Mouse (Mus musculus): ENCODE measurements around the gene Chmp6. TPM values are rescaled to one million over a fixed set of nuclear protein-coding genes. Genes with fewer than 3 reads are reported as not detected.

Chmp6 gene
- 113 and 116 TPM in 2 replicates for polyA plus RNA-seq (2015; fragmentation: Nextera tagmentation; extraction: Ambion mirVana)

DNA sequence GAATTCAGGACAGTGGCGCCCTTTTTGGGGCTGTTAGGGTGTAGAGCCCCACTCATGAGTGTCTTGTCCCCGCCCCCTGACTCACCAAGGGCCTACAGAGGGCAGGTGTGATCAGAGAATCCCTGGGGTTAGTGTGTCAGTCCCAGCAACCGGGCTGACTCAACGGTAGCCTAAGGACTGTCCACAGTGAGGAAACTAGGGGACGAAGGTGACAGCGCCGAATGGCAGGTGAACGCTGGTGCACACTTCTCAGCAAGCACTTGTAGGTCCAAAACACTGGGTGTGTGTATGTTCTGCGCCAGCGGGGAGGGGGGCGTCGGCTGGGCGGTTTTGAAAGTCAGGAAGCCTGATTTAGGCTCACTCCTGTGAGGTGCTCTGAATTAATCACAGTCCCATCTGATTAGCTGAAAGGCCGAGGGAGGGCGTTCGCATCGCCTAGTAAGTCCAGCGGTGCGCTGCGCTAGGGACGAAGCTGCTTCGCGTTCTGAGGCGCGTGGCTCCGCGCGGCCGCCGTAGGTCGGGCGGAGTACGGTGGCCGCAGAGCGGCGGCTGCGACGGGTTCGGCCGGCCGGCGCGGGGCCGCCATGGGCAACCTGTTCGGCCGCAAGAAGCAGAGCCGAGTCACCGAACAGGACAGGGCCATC, at the start of gene Chmp6:
Gene Chmp6 (plus strand): TSS at position 151 of the 644 bp plus-strand sequence.
- H3K27ac ChIP-seq = peak within 1 kb of the TSS; percentile 81
- H3K4me2 ChIP-seq = peak within 1 kb of the TSS; percentile 97
- peaks cover 17% of the 10 kb centered on the region; the same call in 1 of the 2 replicates for H3K36me3 ChIP-seq (replicated peaks)
- no peaks in the 10 kb centered on the region for H3K9me3 ChIP-seq
- WGBS = 1% methylated on average over 48 of the region's 48 CpGs
- peak within 1 kb of the TSS; percentile 89 for H3K9ac ChIP-seq
- H3K4me1 ChIP-seq = peaks cover 37% of the 10 kb centered on the region
- H3K27me3 ChIP-seq (replicated peaks) = no peaks in the 10 kb centered on the region
- peak; percentile 83 for ATAC-seq (replicated peaks)
- peak within 1 kb of the TSS; percentile 89 for H3K4me3 ChIP-seq

DNA sequence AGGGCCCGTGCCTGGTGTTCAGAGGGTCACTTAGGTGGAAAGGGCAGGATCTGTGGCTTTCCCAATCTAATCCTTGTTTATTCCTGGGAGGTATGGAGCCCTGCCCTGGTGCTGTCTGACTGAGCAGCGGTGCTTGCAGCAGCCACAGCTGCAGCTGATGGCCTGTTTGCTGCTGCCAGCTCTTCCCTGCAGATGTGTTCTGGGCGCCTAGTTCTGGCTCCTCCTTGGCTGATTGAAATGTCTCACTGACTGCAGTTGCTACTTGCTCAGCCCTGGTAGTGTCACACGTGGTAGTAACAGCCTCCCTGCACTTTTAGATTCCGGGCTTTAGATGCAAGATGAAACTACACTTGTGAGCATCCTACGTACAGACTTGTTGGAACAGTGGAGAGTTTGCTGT, 46.4 kb upstream of the Chmp6 start:
- Histone ChIP-seq H3K9me3 (no peaks in the 10 kb centered on the region), H3K36me3 (replicated peaks) (no peaks in the 10 kb centered on the region), H3K9ac (no peak overlapping the region), H3K27ac (no peak overlapping the region), H3K4me1 (peaks cover 2% of the 10 kb centered on the region), H3K27me3 (replicated peaks) (no peaks in the 10 kb centered on the region), H3K4me2 (no peak overlapping the region), H3K4me3 (no peak overlapping the region)
- ATAC-seq (replicated peaks) = no peak
- WGBS = 84% methylated on average over 6 of the region's 6 CpGs

DNA sequence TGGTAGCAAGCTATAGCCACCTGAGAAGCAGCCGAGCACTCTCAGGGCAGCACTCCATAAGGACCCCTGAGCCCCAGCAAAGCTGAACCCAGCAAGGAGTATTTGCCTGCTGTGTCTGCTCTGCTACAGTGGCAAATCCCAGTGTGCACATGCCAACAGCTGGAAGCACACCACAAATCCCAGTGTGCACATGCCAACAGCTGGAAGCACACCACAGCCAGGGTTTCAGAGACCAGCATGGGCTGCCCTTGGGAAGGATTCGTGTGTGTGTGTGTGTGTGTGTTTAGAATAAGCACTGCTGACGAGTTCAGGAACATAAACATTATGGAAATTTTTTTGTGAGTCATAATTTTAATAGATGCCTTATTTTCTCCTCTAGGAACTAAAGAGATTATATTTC, 45.1 kb upstream of the Chmp6 start:
- ATAC-seq (replicated peaks) = no peak
- no peaks in the 10 kb centered on the region for H3K9me3 ChIP-seq
- H3K4me2 ChIP-seq = no peak overlapping the region
- no peak overlapping the region for H3K27ac ChIP-seq
- H3K4me3 ChIP-seq = no peak overlapping the region
- H3K27me3 ChIP-seq (replicated peaks) = no peaks in the 10 kb centered on the region
- no peak overlapping the region for H3K9ac ChIP-seq
- WGBS = 82% methylated on average over 3 of the region's 3 CpGs
- H3K4me1 ChIP-seq = no peaks in the 10 kb centered on the region; the same call in 1 of the 2 replicates
- peaks cover 12% of the 10 kb centered on the region for H3K36me3 ChIP-seq (replicated peaks)

DNA sequence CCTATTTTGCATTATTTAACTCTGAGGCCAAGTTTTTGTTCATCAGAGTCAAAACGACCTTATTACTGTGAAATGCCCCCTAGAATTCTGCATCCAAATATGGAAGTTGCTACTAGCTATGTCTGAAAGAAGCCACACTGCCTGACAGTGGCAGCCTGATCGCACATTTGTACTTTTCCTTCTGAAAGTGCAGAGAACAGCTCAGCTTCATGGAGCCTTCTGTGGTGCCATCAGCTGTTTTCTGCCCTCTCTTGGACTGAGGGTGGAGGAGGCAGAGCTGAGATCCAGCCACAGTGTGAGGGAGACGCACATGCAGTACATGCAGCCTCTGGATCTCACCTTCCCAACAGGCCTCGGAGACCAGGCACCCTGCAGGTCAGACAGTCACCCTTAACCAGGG, 44.7 kb upstream of the Chmp6 start:
- no peaks in the 10 kb centered on the region for H3K27me3 ChIP-seq (replicated peaks)
- H3K9me3 ChIP-seq = no peaks in the 10 kb centered on the region
- WGBS = 89% methylated on average over 4 of the region's 4 CpGs
- no peak overlapping the region for H3K27ac ChIP-seq
- H3K9ac ChIP-seq = no peak overlapping the region
- H3K4me1 ChIP-seq = no peaks in the 10 kb centered on the region; the same call in 1 of the 2 replicates
- H3K4me2 ChIP-seq = no peak overlapping the region
- no peak for ATAC-seq (replicated peaks)
- H3K4me3 ChIP-seq = no peak overlapping the region
- peaks cover 12% of the 10 kb centered on the region for H3K36me3 ChIP-seq (replicated peaks)

DNA sequence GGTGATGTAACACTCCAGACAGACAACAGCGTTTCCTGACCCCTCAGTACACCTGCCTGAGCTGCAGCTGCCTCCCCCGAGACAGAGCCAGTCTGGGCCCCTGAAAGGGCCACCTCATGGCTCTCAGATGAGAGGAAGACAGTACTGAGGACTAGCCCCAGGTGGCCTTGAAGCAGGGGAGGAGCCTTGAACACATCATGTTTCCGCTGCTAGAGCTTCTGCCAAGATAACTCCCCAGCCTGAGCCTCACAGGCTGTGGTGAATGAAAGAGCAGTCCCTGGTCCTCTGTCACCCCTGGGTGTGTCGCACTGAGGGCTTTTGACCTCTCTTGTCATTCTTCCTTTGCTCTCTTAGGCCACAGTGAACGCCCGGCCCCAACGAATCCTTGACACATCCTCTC, 42.1 kb upstream of the Chmp6 start:
- Histone ChIP-seq H3K4me2 (no peak overlapping the region), H3K9ac (no peak overlapping the region), H3K4me1 (no peaks in the 10 kb centered on the region), H3K4me3 (no peak overlapping the region), H3K36me3 (replicated peaks) (peaks cover 12% of the 10 kb centered on the region), H3K9me3 (no peaks in the 10 kb centered on the region), H3K27ac (no peak overlapping the region), H3K27me3 (replicated peaks) (no peaks in the 10 kb centered on the region)
- ATAC-seq (replicated peaks) = no peak
- WGBS = 84% methylated on average over 7 of the region's 7 CpGs

DNA sequence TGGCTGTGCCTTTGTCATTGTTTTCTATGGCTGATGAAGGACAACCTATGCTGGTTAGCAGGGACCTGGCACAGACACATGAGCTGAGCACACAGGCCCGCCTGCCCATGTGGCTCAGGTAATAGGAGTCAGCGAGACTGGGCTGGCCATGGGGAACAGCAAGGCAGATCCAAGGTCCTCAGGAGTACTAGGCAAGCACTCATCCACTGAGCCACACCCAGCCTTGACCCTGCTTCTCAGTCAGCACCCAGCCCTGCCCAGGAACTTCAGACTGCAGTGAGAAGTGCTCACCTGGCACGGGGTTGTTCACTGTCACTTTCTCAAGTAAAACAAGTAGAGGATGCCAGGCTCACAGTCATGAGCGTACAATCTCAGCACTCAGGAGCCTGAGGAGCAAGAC, 39.6 kb upstream of the Chmp6 start:
- Histone ChIP-seq H3K4me2 (no peak overlapping the region), H3K36me3 (replicated peaks) (peaks cover 12% of the 10 kb centered on the region), H3K27ac (no peak overlapping the region), H3K9me3 (no peaks in the 10 kb centered on the region), H3K27me3 (replicated peaks) (no peaks in the 10 kb centered on the region), H3K9ac (no peak overlapping the region), H3K4me1 (no peaks in the 10 kb centered on the region), H3K4me3 (no peak overlapping the region)
- ATAC-seq (replicated peaks) = no peak
- 91% methylated on average over 4 of the region's 4 CpGs for WGBS

DNA sequence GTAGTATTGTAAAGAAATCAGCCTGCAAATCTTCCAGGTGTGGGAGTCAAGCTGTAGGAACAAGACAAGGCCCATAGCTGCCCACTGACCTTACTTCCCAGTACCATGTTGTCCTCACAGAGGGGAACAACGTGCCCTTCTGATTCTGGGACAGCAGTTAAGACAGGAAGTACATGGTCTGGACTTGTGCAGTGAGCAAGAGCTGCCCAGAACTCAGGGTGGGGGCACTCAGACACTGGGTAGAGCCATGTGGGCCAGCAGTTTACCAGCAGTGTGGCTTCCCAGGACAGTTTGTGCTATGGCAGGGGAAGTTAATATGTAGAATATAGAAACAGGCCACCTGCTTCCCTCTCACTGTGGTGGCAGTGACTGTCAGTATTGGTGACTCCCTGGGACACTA, 38.4 kb upstream of the Chmp6 start:
- no peaks in the 10 kb centered on the region for H3K9me3 ChIP-seq
- H3K9ac ChIP-seq = no peak overlapping the region
- no peaks in the 10 kb centered on the region for H3K27me3 ChIP-seq (replicated peaks)
- peaks cover 12% of the 10 kb centered on the region for H3K36me3 ChIP-seq (replicated peaks)
- WGBS = 97% methylated on average over 1 of the region's 1 CpGs
- H3K4me1 ChIP-seq = no peaks in the 10 kb centered on the region
- H3K27ac ChIP-seq = no peak overlapping the region
- H3K4me3 ChIP-seq = no peak overlapping the region
- H3K4me2 ChIP-seq = no peak overlapping the region
- no peak for ATAC-seq (replicated peaks)

DNA sequence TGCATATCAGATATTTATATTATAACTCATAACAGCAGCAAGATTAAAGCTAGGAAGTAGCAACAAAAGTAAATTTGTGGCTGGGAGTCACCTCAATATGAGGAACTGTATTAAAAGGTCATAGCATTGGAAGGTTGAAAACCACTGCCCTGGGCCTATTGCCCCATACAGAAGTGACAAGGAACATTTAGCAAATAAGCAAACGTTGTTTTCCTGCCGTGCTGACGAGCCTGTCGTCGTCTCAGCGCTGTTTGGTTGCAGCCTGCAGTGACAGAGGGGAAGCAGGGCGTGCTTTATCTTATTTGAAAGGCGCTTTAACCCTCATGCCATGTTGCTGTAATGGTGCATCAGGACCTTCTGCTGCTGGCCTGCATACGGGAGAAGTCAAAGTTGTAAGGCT, 37.6 kb upstream of the Chmp6 start:
- Histone ChIP-seq H3K27ac (no peak overlapping the region), H3K4me1 (no peaks in the 10 kb centered on the region), H3K9ac (no peak overlapping the region), H3K9me3 (no peaks in the 10 kb centered on the region), H3K27me3 (replicated peaks) (no peaks in the 10 kb centered on the region), H3K4me3 (no peak overlapping the region), H3K4me2 (no peak overlapping the region), H3K36me3 (replicated peaks) (peaks cover 12% of the 10 kb centered on the region)
- ATAC-seq (replicated peaks) = no peak
- 91% methylated on average over 9 of the region's 9 CpGs for WGBS

DNA sequence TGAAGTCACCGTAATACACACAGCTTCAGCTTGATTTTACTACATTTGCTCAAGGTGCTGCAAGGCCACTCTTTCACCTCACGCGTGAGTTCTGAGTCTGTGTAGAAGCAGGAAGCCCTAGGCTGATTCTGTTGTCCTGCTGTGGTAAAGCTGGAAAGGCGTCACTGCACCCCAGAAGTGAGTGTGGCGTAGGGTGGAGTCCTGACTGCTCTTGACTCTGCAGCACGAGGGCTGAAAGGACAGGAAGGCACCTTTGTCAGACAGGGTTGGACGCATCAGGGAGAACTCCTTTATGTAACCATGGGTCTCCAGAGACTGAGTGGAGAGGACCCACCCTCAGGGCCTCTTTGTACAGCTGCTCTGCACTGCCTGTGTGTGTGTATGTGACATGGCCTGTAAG, 36.1 kb upstream of the Chmp6 start:
- H3K9me3 ChIP-seq = no peaks in the 10 kb centered on the region
- no peak overlapping the region for H3K4me2 ChIP-seq
- ATAC-seq (replicated peaks) = no peak
- H3K9ac ChIP-seq = no peak overlapping the region
- H3K4me1 ChIP-seq = no peaks in the 10 kb centered on the region
- no peak overlapping the region for H3K4me3 ChIP-seq
- 90% methylated on average over 7 of the region's 7 CpGs for WGBS
- H3K27ac ChIP-seq = no peak overlapping the region
- no peaks in the 10 kb centered on the region for H3K27me3 ChIP-seq (replicated peaks)
- H3K36me3 ChIP-seq (replicated peaks) = peaks cover 11% of the 10 kb centered on the region

DNA sequence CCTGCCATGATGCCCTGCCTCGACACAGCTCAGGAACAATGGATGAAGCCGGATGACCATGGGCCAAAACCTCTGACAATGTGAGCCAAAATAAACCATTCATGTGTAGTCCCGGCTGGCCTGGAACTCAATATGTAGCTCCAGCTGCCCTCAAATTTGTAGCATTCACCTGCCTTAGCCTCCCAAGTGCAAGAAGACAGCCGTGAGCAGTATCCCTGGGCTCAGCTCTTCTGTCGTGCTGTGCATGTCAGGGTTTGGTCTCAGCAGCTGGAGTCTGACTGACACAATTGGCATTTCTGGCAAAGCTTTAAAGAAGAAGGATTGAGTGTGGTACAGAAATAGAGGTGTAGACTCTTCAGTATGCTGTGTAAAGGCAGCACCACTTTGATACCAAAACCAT, 33.7 kb upstream of the Chmp6 start:
- Histone ChIP-seq H3K4me3 (no peak overlapping the region), H3K27ac (no peak overlapping the region), H3K4me1 (no peaks in the 10 kb centered on the region), H3K27me3 (replicated peaks) (no peaks in the 10 kb centered on the region), H3K9me3 (no peaks in the 10 kb centered on the region), H3K36me3 (replicated peaks) (no peaks in the 10 kb centered on the region), H3K9ac (no peak overlapping the region), H3K4me2 (no peak overlapping the region)
- 95% methylated on average over 5 of the region's 5 CpGs for WGBS
- ATAC-seq (replicated peaks) = no peak

DNA sequence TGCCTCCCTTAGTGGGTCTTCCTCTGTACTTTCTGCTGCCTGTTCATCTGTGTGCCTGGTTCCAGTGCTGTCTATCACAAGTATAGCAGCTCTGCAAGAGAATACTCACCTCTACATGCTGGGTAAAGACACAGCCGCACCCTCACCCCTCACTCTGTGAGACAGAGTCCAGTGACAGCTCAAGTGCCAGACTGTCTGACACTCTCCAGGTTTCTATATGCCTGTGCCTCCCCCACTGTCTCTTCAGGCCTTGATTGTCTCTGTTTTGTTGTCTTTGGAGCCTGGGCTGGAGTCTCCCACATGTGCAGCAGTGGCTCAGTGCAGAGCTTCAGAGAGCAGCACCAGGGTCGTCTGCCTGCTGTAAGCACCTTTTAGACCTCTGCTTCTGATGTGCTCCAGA, 29.6 kb upstream of the Chmp6 start:
- peaks cover 12% of the 10 kb centered on the region; the same call in 1 of the 2 replicates for H3K36me3 ChIP-seq (replicated peaks)

DNA sequence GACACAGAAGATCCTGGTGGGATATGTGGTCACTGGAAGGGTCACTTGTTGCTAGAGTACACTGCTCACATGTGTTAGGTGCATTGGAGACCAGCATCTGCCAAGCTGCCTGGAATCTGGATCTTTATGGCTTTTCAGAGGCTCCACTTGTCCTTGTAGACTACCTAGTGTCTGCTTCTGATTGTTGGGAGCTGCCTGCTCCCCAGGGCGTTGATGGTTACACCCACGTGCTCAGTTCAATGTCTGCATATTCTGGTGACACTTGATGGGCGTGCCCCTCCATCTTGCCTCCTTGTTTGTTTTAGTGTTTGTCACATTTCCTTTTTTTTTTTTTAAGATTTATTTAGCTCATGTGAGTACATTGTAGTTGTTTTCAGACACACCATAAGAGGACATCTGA, 23.3 kb upstream of the Chmp6 start:
- H3K4me2 ChIP-seq = no peak overlapping the region
- 95% methylated on average over 3 of the region's 3 CpGs for WGBS

More for the DNA sequence above, 29.6 kb upstream of the Chmp6 start:
- 79% methylated on average over 2 of the region's 2 CpGs for WGBS
- no peaks in the 10 kb centered on the region for H3K27me3 ChIP-seq (replicated peaks)
- no peak overlapping the region for H3K9ac ChIP-seq
- peak overlapping the region; percentile 9; the same call in 1 of the 2 replicates for H3K27ac ChIP-seq
- H3K4me1 ChIP-seq = no peaks in the 10 kb centered on the region
- H3K9me3 ChIP-seq = no peaks in the 10 kb centered on the region
- no peak overlapping the region for H3K4me3 ChIP-seq
- no peak for ATAC-seq (replicated peaks)
- no peak overlapping the region for H3K4me2 ChIP-seq

DNA sequence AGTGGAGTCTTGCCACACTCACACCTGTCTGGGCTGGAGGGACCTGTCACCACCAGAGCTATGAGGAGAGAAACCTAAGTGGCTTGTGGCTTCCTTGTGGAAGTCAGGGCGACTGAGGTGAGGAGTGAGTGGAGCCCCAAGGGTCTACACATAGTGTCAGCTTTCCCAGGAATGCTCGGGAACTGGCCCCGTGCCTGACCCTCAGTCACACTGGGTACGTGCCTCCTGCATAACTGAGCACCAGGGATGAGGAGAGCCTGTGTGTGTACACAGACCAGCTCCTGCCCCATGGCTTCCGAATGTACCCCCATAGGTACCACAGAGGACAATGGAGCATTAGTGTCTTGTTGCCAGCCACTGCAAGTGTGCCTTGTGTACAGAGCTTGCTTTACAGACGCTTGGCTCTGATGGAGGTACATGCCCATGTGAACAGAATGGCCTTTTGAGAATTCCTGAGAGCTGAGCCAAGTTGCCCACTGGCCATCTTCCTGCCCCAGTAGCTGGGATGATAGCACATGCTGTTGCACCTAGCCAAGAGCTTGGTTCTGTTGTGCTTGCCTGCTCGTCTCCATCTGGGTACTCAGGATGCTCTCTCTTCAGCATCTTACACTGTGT, 21.5 kb upstream of the Chmp6 start:
- Histone ChIP-seq H3K4me2 (no peak overlapping the region), H3K27ac (no peak overlapping the region), H3K9me3 (no peaks in the 10 kb centered on the region), H3K9ac (no peak overlapping the region), H3K27me3 (replicated peaks) (no peaks in the 10 kb centered on the region), H3K36me3 (replicated peaks) (peaks cover 20% of the 10 kb centered on the region), H3K4me1 (peaks cover 12% of the 10 kb centered on the region; the same call in 1 of the 2 replicates), H3K4me3 (no peak overlapping the region)
- no peak for ATAC-seq (replicated peaks)
- WGBS = 93% methylated on average over 7 of the region's 7 CpGs

More for the DNA sequence above, 23.3 kb upstream of the Chmp6 start:
- Histone ChIP-seq H3K27me3 (replicated peaks) (no peaks in the 10 kb centered on the region), H3K4me3 (no peak overlapping the region), H3K9me3 (no peaks in the 10 kb centered on the region), H3K9ac (no peak overlapping the region), H3K27ac (no peak overlapping the region), H3K36me3 (replicated peaks) (peaks cover 25% of the 10 kb centered on the region), H3K4me1 (peaks cover 12% of the 10 kb centered on the region; the same call in 1 of the 2 replicates)
- ATAC-seq (replicated peaks) = no peak
